Mouse (Mus musculus): Measurements from ENCODE around the gene Robo1.

The Robo1 gene

GRCm38 (mm10) chr16:73015976-73016375, 707.9 kb downstream of the Robo1 start:
- DNase-seq: no peak

- DNase-seq: no peak
Observed at GRCm38 (mm10) chr16:73016801-73017200, 708.7 kb downstream of the Robo1 start.

- no peak for DNase-seq
Observed at GRCm38 (mm10) chr16:73024326-73024725, 716.2 kb downstream of the Robo1 start.

GRCm38 (mm10) chr16:73027692-73028091, 719.6 kb downstream of the Robo1 start:
- no peak for DNase-seq

GRCm38 (mm10) chr16:73030999-73031398, 722.9 kb downstream of the Robo1 start:
- DNase-seq: no peak

- DNase-seq: no peak
Observed at GRCm38 (mm10) chr16:73035210-73035985, 727.3 kb downstream of the Robo1 start.

- DNase-seq: no peak
Observed at GRCm38 (mm10) chr16:73038552-73038951, 730.4 kb downstream of the Robo1 start.

GRCm38 (mm10) chr16:73062461-73062860, 754.4 kb downstream of the Robo1 start:
- DNase-seq: no peak

- DNase-seq: no peak
Observed at GRCm38 (mm10) chr16:73067782-73068181, 759.7 kb downstream of the Robo1 start.

GRCm38 (mm10) chr16:73072047-73072446, 763.9 kb downstream of the Robo1 start:
- DNase-seq: no peak

- no peak for DNase-seq
Observed at GRCm38 (mm10) chr16:73072883-73073282, 764.8 kb downstream of the Robo1 start.

GRCm38 (mm10) chr16:73082420-73082819, 774.3 kb downstream of the Robo1 start:
- DNase-seq: no peak

GRCm38 (mm10) chr16:73083077-73083476, 775.0 kb downstream of the Robo1 start:
- no peak for DNase-seq
